Mouse (Mus musculus) hindbrain, embryonic 15.5 days (tissue): ENCODE results near the gene Rbm8a. TPM values are rescaled to one million over a fixed set of nuclear protein-coding genes. Genes with fewer than 3 reads are reported as not detected.

Experiments used
- ATAC-seq: fragments of 200-750 bp; cut with Nextera tagmentation; 2 replicates; pipeline ENCODE4 v1.8.0; 2017; ENCODE audit warnings: low read depth, moderate number of reproducible peaks, moderate TSS enrichment; ENCODE audit not compliant: low FRiP score
- H3K27ac ChIP-seq: fragments of 300-500 bp; sonication (generic); replicated peaks from 2 replicates; pipeline ENCODE4 v1.5.1; 2015; ENCODE audit warnings: mild to moderate bottlenecking, inconsistent platforms
- H3K27me3 ChIP-seq: fragments of 300-500 bp; sonication (generic); 2 replicates; pipeline ENCODE4 v1.6.1; 2015; ENCODE audit warnings: control low read depth, inconsistent platforms
- H3K36me3 ChIP-seq: fragments of 300-500 bp; sonication (generic); 2 replicates; pipeline ENCODE4 v1.6.1; 2015; ENCODE audit warnings: control low read depth, inconsistent platforms
- H3K4me1 ChIP-seq: fragments of 300-500 bp; sonication (generic); replicated peaks from 2 replicates; pipeline ENCODE4 v1.6.1; 2015; ENCODE audit warnings: control low read depth, inconsistent platforms
- H3K4me2 ChIP-seq: fragments of 300-500 bp; sonication (generic); 2 replicates; pipeline ENCODE4 v1.6.1; 2015; ENCODE audit warnings: moderate library complexity, mild to moderate bottlenecking, inconsistent platforms
- H3K4me3 ChIP-seq: fragments of 300-500 bp; sonication (generic); 2 replicates; pipeline ENCODE4 v1.5.1; 2015; ENCODE audit warnings: mild to moderate bottlenecking, inconsistent platforms
- H3K9ac ChIP-seq: fragments of 300-500 bp; sonication (generic); 2 replicates; pipeline ENCODE4 v1.6.1; 2015; ENCODE audit warnings: inconsistent platforms
- H3K9me3 ChIP-seq: fragments of 300-500 bp; sonication (generic); 2 replicates; pipeline ENCODE4 v1.6.1; 2016; ENCODE audit warnings: control low read depth, inconsistent platforms
- WGBS: fragments of 180-500 bp; shearing (Covaris S2); methylation state at CpG from one replicate; pipeline ENCODE4 v1.1.7; 2015; 5-methylcytosine and 5-hydroxymethylcytosine counted together
- polyA plus RNA-seq: library from polyadenylated mRNA; unstranded; fragments of >200 nt; fragmentation: Nextera tagmentation; extraction: Ambion mirVana; gene quantifications from 2 replicates; pipeline ENCODE4 v1.2.1, GENCODE M21; 2015

The Rbm8a gene
- 109 and 119 TPM in 2 replicates for polyA plus RNA-seq

DNA sequence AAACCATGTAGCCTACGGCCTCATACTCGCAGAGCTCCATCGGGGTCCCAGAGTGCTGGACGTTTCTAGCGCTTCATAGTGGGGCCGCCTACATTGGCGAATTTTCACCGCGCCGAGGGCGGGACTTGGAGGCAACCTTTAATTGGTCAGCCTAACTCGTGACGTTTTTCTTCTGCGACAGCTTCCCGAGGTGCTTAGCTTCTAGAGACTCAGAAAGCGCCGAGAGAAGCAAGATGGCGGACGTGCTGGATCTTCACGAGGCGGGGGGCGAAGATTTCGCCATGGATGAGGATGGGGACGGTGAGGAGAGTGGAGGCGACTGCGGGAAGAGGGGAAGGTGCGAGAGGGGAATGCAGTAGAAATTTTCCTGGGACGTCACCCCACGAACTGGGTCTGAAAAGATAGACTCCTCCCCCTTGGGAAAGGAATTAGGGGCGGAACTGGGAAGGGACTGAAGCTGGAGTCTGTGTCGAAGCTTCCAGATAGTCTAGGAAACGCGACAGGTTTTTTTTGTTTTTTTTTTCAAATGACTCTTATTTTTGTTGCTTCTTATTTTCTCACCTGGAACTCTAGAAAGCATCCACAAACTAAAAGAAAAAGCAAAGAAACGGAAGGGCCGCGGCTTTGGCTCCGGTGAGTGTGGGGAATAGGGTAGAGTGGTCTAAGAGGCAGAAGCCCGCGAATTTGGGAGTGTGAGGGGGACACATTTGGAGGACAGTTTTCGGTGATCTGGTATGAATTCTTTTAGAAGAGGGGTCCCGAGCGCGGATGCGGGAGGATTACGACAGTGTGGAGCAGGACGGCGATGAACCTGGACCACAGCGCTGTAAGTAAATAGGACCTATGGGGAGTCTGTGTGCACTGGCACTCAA lies at the start of gene Rbm8a:
Gene Rbm8a (plus strand): TSS at position 205 of the 872 bp plus-strand sequence.
- peak; percentile 94 for ATAC-seq
- peak within 1 kb of the TSS; percentile 71 for H3K4me2 ChIP-seq
- WGBS: under 1% methylated on average over 48 of the region's 48 CpGs
- no peaks in the 10 kb centered on the region for H3K9me3 ChIP-seq
- H3K4me1 ChIP-seq: peaks cover 26% of the 10 kb centered on the region
- H3K36me3 ChIP-seq: peaks cover 34% of the 10 kb centered on the region
- H3K27ac ChIP-seq: peak within 1 kb of the TSS; percentile 79
- H3K27me3 ChIP-seq: no peaks in the 10 kb centered on the region
- H3K4me3 ChIP-seq: peak within 1 kb of the TSS; percentile 70
- H3K9ac ChIP-seq: peak within 1 kb of the TSS; percentile 82

DNA sequence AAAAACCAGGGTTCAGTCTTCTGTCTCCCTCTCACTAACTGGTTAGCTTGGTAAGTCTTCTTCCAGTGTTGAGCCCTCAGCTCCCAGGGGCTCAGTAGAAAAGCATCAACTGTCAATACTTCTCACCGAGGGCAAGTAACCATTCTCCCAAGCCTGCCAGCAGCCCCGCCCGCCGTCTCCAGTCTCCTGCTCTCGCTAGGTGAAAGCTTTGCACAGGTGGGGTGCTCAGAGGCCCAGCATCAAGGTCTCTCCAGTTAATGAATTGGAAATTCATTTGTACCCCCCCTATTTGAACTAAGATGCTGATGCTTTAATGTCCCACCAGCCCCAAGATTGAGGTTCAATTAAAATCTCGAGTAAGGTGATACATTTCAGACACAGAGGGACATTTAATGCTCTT lies 48.6 kb upstream of the Rbm8a start:
- H3K4me2 ChIP-seq: no peak overlapping the region
- no peak overlapping the region for H3K27ac ChIP-seq
- H3K36me3 ChIP-seq: no peaks in the 10 kb centered on the region
- no peaks in the 10 kb centered on the region for H3K9me3 ChIP-seq
- no peaks in the 10 kb centered on the region for H3K27me3 ChIP-seq
- H3K4me3 ChIP-seq: no peak overlapping the region
- WGBS: 50% methylated on average over 6 of the region's 6 CpGs
- peaks cover 26% of the 10 kb centered on the region for H3K4me1 ChIP-seq
- no peak overlapping the region for H3K9ac ChIP-seq
- no peak for ATAC-seq

DNA sequence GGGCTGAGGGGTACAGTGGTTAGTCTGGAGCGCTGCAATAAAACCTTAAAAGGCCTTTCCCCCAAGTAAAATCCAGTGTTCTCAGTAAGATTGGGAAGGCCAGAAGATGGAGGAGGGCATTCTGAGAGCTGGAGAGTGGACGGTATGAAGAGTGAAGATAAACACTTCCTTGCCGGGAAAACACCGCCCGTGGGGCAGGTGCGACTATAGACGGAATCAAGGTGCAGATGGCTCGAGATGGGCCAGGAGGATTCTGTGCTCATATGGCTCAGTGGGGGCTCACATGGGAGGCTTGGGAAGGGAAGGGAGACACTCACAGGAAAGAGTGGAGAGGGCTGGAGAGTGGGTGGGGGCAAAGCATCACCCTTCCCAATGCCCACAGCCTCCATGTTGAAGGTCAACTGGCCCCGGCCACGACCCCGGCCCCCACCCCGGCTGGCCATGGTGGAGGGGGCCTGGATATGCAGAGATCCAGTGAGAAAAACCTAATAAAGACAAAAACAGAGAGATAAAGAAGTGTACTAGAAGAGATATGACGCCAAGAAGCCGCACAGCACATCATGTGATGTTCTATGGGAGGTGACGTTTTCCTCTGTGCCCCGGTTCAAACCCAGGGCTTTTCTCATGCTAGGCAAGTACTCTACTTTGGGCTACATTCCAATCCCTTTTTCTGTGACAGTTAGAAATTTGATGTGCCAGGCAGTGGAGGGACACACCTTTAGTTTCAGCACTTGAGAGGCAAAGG lies 47.8 kb upstream of the Rbm8a start:
- no peaks in the 10 kb centered on the region for H3K9me3 ChIP-seq
- H3K4me1 ChIP-seq: peaks cover 18% of the 10 kb centered on the region
- H3K4me3 ChIP-seq: no peak overlapping the region
- ATAC-seq: no peak
- H3K36me3 ChIP-seq: no peaks in the 10 kb centered on the region
- WGBS: 86% methylated on average over 16 of the region's 16 CpGs
- H3K4me2 ChIP-seq: no peak overlapping the region
- H3K27ac ChIP-seq: no peak overlapping the region
- H3K27me3 ChIP-seq: no peaks in the 10 kb centered on the region
- no peak overlapping the region for H3K9ac ChIP-seq

DNA sequence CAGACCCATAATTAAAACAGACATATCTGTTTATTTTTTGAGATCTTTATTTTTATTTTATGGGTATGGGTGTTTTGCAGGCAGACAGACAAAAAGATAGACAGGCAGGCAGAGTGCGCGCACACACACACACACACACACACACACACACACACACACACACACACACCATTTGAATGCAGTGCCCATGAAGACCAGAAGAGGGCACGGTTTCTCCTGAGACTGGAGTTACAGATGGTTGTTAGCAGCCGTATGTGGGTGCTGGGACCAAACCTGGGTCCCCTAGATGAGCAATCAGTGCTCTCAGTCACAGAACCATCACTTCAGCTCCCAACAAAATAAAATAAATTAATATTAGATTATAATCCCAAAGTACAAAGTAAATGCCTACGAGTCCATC lies 46.3 kb upstream of the Rbm8a start:
- no peak overlapping the region for H3K4me3 ChIP-seq
- H3K27ac ChIP-seq: no peak overlapping the region
- no peaks in the 10 kb centered on the region for H3K9me3 ChIP-seq
- ATAC-seq: no peak
- WGBS: 89% methylated on average over 5 of the region's 5 CpGs
- H3K9ac ChIP-seq: no peak overlapping the region
- no peaks in the 10 kb centered on the region for H3K36me3 ChIP-seq
- peaks cover 13% of the 10 kb centered on the region for H3K4me1 ChIP-seq
- no peaks in the 10 kb centered on the region for H3K27me3 ChIP-seq
- H3K4me2 ChIP-seq: no peak overlapping the region

DNA sequence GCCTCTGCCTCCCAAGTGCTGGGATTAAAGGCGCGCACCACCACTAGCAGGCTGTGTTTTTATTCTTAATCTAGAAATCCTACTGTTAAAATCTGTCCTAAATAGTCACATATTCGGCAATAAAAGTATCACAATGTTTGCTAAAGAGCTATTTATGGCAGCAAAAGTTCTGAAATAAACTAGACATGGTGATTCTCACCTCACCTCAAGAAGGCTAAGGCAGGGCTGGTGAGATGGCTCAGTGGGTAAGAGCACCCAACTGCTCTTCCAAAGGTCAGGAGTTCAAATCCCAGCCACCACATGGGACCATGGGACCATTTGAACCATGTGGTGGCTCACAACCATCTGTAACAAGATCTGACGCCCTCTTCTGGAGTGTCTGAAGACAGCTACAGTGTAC lies 39.1 kb upstream of the Rbm8a start:
- WGBS: 84% methylated on average over 4 of the region's 4 CpGs
- H3K4me1 ChIP-seq: peaks cover 18% of the 10 kb centered on the region
- no peaks in the 10 kb centered on the region for H3K9me3 ChIP-seq
- ATAC-seq: no peak
- no peaks in the 10 kb centered on the region for H3K36me3 ChIP-seq
- no peak overlapping the region for H3K9ac ChIP-seq
- H3K27ac ChIP-seq: no peak overlapping the region
- H3K4me3 ChIP-seq: no peak overlapping the region
- no peak overlapping the region for H3K4me2 ChIP-seq
- no peaks in the 10 kb centered on the region for H3K27me3 ChIP-seq

DNA sequence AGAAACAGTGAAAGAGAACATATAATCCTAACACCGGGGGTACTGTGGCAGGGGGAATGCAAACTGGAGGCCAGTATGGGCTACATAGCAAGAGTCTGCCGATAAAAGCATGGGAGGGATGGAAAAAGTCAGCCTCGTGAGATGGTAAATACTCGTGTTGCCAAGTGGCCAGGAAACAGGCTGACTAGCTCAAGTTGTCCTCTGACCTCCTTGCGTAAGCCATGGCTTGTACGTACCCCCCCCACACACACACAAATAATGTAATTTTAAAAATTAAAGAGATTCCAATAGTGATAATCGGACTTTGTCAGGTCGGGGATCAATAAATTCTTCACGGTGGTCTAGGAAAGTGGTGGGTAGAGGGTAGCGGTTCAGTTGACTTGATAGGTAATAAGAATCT lies 36.4 kb upstream of the Rbm8a start:
- Histone ChIP-seq H3K4me1 (peaks cover 44% of the 10 kb centered on the region), H3K9ac (peak overlapping the region; percentile 67), H3K4me2 (peak overlapping the region; percentile 77), H3K4me3 (peak overlapping the region; percentile 72), H3K36me3 (no peaks in the 10 kb centered on the region), H3K27me3 (no peaks in the 10 kb centered on the region), H3K9me3 (no peaks in the 10 kb centered on the region), H3K27ac (peak overlapping the region; percentile 86)
- under 1% methylated on average over 10 of the region's 10 CpGs for WGBS
- ATAC-seq: no peak

DNA sequence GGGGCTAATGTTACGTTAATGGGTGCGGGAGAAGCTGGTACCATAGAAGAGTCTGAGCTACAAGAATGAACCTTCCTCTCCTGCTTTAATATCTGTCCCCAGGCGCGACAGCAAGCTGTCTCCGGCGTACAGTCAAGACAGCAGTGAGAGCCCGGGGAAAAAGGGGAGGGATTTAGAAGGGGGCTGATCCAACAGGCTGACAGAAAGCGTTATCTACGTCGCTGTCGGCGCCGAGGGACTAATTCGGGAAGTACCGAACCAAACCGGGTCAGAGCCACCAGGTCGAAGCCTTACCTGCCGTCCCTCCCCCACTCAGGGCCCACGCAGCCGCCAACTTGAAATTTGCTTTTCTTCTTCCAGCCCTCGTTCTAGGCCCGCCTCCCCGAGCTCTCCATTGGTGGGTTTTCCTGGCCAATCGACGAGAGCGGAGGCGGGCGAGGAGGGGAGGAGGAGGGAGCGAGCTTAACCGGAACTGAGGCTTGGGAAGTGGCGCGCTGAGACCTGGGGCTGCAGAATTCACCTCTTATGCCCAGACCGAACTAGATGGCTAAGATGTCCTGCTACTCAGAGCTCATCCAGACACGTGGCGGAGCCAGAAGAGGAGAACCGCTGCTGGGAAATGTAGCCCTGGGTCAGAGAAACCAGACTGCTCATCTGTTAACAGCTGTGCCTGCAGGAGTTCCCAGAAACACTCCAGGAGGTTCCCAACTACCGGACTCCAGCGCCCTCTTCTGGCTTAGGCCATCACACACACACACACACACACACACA lies 35.8 kb upstream of the Rbm8a start, which contains the start of gene Polr3gl:
Gene Polr3gl (minus strand): TSS at position 392 of the 771 bp plus-strand sequence.
- Histone ChIP-seq H3K4me3 (peak within 1 kb of the TSS; percentile 72), H3K9ac (peak within 1 kb of the TSS; percentile 67), H3K4me2 (peak within 1 kb of the TSS; percentile 77), H3K4me1 (peaks cover 50% of the 10 kb centered on the region), H3K9me3 (no peaks in the 10 kb centered on the region), H3K27me3 (no peaks in the 10 kb centered on the region), H3K27ac (peak within 1 kb of the TSS; percentile 86), H3K36me3 (no peaks in the 10 kb centered on the region)
- under 1% methylated on average over 35 of the region's 38 CpGs for WGBS
- peak; percentile 86 for ATAC-seq

DNA sequence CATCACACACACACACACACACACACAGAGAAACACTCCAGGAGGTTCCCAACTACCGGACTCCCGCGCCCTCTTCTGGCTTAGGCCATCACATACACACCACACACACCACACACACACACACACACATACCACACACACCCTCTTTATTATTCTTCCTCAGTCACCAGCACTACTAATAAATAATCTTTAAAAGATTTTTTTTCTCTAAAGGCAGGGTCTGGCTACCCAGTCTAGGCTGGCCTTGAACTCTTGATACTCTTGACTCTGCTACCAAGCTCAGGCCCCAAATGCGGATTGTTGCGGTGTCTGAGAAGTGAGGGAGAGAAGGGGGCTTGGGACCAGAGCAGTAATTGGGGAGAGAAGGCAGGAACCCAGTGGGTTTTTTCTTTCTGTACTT lies 34.9 kb upstream of the Rbm8a start:
- Histone ChIP-seq H3K36me3 (no peaks in the 10 kb centered on the region), H3K27ac (no peak overlapping the region), H3K9ac (no peak overlapping the region), H3K9me3 (no peaks in the 10 kb centered on the region), H3K4me3 (no peak overlapping the region), H3K27me3 (no peaks in the 10 kb centered on the region), H3K4me2 (no peak overlapping the region), H3K4me1 (peaks cover 59% of the 10 kb centered on the region)
- no peak for ATAC-seq
- 80% methylated on average over 5 of the region's 5 CpGs for WGBS

DNA sequence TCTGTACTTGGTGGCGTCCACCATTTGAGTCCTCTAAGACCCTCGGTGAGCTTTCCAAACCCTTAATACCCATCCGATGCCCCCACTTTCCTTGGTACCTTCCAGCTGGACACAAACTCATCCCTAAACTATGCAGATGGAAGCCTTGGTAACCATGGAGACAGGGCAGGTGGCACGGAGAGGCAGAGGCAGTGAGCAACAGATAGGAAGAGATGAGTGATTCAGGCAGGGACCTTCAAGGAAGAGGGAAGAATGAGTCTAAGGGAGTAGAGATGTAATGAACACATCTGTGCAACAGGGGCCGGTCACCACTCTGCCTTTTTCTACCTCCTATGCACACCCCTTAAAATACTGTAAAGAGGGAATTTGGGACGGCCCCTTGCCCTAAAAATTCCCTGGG lies 34.1 kb upstream of the Rbm8a start:
- H3K9ac ChIP-seq: peak overlapping the region; percentile 70; the same call in 1 of the 2 replicates
- H3K27ac ChIP-seq: peak overlapping the region; percentile 75
- no peaks in the 10 kb centered on the region for H3K27me3 ChIP-seq
- H3K9me3 ChIP-seq: no peaks in the 10 kb centered on the region
- no peaks in the 10 kb centered on the region for H3K36me3 ChIP-seq
- no peak for ATAC-seq
- peak overlapping the region; percentile 99 for H3K4me2 ChIP-seq
- H3K4me1 ChIP-seq: peaks cover 67% of the 10 kb centered on the region
- WGBS: 23% methylated on average over 6 of the region's 6 CpGs
- peak overlapping the region; percentile 52 for H3K4me3 ChIP-seq

DNA sequence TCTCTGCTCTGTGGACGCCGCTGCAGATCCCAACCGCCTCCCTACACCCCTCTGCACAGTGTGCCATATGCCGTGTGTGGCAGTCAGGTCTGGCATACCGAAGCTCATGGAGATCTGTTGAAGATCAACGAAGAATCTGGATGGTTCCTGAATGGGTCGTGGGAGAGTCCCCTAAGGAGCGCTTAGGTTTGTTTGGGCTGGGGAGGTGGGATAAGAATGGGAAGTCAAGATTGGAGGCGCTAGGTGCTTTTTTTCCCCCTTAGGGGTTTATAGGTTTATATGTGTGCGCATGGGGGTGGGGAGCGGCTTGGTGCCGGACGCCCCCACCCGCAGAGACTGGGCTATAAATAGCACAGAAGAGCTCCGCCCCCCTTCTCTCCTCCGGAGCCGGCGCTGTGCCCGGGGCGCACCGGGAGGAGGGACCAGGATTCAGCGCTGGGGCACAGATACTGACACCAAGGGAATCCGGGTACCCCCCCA lies 33.5 kb upstream of the Rbm8a start, which contains the start of gene Ankrd34a:
Gene Ankrd34a (plus strand): TSS at position 409 of the 480 bp plus-strand sequence.
- H3K36me3 ChIP-seq: no peaks in the 10 kb centered on the region
- WGBS: 2% methylated on average over 17 of the region's 23 CpGs
- H3K9me3 ChIP-seq: no peaks in the 10 kb centered on the region
- H3K4me2 ChIP-seq: peak within 1 kb of the TSS; percentile 99
- no peaks in the 10 kb centered on the region for H3K27me3 ChIP-seq
- H3K4me3 ChIP-seq: peak within 1 kb of the TSS; percentile 52
- ATAC-seq: no peak
- H3K9ac ChIP-seq: peak within 1 kb of the TSS; percentile 70
- peak within 1 kb of the TSS; percentile 75 for H3K27ac ChIP-seq
- H3K4me1 ChIP-seq: peaks cover 68% of the 10 kb centered on the region

DNA sequence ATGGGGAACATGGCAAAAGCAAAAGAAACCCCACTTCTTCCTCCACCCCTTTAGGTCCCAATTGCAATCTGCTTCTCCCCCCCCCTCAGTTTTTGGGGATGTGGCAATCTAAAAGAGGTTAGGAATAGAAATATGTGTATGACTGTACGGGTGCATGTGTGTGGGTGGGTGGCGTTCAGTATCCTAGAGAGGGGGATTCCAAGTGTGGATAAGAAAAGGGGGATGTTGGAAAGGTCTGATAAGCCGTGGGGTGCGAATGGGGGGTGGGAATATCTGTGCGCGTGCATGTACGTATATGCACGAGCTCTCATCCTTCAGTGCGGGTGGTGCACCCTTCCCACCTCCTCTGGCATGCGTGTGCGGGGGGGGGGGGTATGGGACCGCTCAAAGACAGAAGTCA lies 32.9 kb upstream of the Rbm8a start:
- Histone ChIP-seq H3K9me3 (no peaks in the 10 kb centered on the region), H3K9ac (peak overlapping the region; percentile 70), H3K27ac (peak overlapping the region; percentile 75), H3K36me3 (no peaks in the 10 kb centered on the region), H3K4me2 (peak overlapping the region; percentile 99), H3K27me3 (no peaks in the 10 kb centered on the region), H3K4me1 (peaks cover 71% of the 10 kb centered on the region), H3K4me3 (peak overlapping the region; percentile 52)
- WGBS: 0% methylated on average over 10 of the region's 12 CpGs
- ATAC-seq: no peak
